Mouse (Mus musculus) 3134 (cell line): Measurements from ENCODE around the gene Pitpna.
A peak's percentile ranks its signal among the peaks of the same experiment; 100 is the strongest.

ENCODE experiments used
- DNase-seq: peaks from one replicate; pipeline ENCODE4 v3.0.0-alpha.2; 2011; ENCODE audit warnings: low spot score; ENCODE audit not compliant: insufficient read length; ENCODE audit errors: extremely low read depth

Gene Pitpna

GRCm38 (mm10) chr11:75655621-75656545 lies 68.0 kb downstream of the Pitpna start:
- DNase-seq, result peak; percentile 92

DNA sequence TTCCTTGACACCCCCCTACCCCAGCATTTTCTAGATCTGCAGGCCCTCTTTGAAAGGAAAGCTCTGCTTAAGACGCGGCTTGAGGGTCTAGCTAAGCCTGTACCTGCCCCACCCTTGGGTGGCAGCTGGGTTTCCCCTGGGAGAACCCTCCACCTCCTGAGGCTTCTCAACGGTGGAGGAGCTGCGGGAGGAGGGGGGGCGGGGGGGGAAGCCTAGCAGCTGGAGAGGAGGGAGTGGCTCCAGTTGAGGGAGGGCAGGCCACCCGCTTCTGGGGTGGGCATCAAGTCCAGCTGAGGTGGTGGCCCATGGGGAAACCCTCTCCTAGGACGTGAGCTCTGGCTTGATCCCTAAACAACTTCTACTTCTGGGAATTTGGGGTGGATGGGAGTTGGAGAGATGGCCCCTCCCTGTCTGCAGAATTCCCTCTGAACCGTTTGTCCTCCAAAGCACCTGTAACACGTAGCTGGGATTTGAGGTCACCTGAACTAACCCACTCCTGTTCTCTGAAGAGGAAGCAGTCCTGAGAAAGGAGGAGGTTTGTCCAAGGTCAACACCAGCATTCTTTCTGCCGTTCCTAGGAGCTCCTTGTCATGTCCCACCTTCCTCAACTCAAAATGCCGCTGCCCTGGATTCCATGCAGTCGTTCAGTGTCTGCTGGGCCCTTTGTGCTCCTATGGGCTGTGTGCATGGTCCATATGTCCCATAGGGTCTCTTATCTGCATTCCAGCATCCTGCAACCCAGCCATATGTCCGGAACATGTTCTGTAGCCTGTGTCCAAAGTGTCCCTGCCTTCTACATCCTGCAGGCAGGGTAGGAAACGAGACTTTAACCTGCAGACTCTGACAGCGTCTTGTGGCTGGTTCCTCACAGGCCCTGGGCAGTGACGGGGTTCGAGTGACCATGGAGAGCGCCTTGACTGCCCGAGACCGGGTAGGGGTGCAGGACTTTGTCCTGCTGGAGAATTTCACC lies 69.0 kb downstream of the Pitpna start:
- DNase-seq, result no peak

DNA sequence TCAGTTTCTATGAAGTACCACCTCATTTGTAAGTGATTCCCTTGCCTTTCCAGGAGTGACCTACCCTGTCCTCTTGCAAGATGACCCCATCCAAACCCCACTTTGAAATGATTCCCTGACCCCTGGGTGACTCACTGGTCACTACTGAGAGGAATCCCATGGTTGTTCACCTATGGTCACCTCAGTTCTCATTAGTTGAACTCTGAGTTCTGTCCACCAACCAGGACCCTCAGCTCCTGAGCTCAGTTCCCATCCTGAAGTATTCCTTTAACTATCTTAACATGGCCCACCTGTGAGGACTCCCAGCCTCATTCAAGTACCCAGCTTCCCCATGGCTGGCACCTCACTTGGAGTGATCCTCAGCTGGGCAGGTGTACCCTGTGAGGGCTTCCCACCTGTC lies 69.9 kb downstream of the Pitpna start:
- DNase-seq, result no peak

- DNase-seq, result no peak
These were observed 70.4 kb downstream of the Pitpna start for GRCm38 (mm10) chr11:75658311-75658710.

DNA sequence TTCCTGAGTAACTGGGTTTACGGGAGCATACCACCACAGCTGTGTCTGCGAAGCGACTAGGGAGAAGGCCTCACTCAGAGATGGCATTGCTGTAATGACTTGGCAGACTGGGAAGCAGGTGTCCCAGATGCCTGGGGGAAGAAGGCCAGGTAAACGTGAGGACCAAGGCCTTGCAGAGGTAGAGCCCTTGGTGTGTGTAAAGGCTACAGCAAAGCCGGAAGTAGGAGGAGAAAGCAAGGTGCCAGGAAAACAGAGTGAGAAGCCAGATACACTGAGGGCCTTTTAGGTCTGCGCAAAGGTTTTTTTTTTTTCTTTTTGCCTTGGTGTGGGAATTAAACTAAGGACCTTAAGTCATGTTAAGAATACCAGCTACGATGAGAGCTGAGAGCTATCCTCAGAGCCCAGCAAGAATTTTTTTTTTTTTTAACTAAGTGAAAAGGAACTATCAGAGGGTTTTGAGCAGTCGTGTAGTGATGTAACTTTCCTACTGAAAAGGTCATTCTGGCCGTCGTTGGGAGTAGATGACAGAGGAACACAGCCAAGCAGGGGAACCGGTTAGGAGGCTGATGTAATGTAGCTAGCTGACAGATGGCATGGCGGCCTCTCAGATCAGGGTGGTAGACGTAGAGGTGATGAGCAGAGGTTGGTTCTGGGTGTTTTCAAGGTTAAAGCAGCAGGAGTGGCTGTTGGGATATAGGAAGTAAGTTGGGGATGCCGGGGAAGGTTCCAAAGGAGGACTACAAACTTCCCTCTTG lies 71.3 kb downstream of the Pitpna start:
- no peak for DNase-seq

DNA sequence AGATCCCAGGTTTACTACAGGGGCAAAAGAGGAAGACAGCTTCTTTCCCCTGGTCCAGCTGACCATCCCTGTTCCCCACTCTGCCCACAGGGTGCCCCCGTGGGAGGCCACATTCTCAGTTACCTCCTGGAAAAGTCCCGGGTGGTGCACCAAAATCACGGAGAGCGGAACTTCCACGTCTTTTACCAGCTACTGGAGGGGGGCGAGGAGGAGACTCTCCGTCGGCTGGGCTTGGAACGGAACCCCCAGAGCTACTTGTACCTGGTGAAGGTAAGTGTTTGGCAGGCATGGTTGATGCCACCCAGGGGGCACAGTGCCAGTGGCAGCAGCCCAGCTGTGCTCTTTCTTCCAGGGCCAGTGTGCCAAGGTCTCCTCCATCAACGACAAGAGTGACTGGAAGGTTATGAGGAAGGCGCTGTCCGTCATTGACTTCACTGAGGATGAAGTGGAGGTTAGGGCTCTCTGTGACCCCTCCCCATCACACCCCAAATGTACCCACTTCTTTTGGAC lies 72.2 kb downstream of the Pitpna start:
- DNase-seq, result no peak

- no peak for DNase-seq
These were observed 73.3 kb downstream of the Pitpna start for GRCm38 (mm10) chr11:75660941-75661800.

DNA sequence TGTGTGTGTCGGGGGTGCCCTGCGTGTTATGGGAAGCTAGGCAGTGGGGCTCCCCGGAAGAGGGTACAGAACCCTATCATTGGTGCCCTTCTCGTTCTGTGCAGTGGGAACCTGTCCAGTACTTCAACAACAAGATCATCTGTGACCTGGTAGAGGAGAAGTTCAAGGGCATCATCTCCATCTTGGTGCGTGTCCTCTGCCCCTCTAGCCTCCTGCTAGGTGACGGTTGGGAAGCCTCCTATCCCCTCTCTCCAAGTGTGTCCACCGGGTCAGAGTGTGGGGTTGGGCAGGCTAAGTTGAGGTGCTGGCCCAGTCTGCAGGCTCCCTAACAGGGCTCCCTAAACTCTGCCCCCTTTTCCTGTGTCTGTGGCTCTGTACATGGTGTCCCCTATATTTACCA lies 74.2 kb downstream of the Pitpna start:
- no peak for DNase-seq

DNA sequence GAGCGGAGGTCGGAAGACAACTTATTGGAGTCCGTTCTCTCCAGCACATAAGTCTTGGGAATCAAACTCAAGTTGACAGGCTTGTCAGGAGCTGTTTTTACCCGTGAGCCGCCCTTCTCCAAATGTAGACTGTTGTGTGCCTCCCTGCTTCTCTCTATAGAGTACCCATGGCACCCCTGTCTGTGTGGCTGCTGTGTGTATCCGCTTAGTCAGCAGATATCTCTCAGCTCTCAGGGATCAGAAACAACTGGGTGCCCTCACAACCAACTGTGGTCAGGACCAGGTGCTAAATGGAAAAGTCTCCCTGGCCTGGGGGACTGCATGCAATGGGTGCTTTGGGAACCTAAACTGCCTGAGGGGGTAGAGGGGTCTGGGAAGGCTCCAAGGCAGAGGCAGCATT lies 78.4 kb downstream of the Pitpna start:
- DNase-seq, result no peak

DNA sequence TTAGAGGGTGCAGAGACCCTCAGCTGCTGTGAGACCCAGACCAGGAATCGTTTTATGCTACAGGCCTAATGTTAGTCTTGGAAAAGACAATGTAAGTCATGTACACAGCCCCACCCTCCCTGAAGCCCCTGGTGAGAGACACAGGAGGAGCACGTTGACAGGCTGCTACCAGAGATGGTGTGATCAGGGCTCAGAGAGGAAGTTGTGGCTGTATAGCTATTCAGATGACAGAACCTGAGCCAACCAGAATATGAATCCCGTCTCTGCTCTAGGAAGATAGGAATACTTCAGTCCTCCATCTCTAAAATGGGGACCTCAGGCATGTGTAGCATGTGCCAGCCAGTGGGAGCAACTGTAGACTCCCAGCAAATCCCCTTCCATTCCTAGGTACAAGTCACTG lies 80.7 kb downstream of the Pitpna start:
- DNase-seq, result no peak

GRCm38 (mm10) chr11:75669176-75669852 lies 81.4 kb downstream of the Pitpna start:
- DNase-seq, result no peak

DNA sequence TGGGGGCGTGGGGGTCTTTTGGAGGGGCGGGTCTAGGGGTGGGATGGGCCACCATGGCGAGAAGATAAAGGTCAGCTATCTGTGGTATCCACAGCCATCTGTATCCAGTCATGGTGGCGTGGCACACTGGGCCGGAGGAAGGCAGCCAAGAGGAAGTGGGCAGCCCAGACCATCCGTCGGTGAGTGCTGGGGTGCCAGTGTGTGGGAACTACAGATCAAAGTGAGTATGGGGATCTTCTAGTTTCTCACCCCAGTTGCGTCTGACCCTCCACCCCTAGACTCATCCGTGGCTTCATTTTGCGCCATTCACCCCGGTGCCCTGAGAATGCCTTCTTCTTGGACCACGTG lies 81.9 kb downstream of the Pitpna start:
- no peak for DNase-seq

DNA sequence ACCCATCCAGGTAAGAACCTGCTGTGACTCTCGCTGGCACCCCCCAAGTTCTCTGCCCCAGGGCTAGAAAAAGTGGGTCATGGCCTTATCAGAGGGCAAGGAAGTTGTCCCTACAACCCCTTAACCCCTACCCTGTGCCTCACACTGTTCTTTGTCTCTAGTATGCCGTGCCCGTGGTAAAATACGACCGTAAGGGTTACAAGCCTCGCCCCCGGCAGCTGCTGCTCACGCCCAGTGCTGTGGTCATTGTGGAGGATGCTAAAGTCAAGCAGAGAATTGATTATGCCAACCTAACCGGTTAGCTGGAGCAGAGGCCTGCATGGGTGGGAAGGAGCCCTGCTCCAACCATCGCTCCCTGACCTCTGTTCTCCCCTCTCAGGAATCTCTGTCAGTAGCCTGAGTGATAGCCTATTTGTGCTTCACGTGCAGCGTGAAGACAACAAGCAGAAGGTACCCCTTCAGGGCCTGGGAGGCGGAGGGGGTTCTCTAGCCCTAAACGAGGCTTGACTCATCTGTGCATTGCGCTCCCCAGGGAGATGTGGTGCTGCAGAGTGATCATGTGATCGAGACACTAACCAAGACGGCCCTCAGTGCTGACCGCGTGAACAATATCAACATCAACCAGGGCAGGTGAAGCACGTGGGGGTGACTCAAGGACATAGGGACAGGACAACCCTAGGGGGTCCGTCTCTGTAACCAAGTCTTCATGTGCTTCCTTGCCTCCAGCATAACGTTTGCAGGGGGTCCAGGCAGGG lies 83.7 kb downstream of the Pitpna start:
- no peak for DNase-seq

DNA sequence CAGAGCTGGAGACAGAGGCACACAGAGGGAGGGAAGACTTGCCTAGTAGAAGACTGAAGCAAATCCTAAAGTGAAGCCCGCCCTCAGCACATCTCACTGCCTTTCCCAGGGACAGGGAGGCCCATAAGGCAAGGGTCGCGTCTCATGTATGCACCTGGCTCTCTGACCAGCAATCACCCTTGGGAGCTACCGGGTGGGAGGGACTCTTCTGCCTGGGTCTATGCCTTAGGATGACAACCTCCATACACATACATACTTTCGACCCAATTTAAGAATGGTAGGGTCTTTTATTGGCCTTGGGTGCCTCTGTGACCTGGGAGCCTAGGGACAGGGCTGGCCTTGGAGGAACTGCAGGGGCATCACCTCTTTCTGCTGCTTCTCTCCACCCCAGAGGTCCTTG lies 85.5 kb downstream of the Pitpna start:
- DNase-seq, result no peak

DNA sequence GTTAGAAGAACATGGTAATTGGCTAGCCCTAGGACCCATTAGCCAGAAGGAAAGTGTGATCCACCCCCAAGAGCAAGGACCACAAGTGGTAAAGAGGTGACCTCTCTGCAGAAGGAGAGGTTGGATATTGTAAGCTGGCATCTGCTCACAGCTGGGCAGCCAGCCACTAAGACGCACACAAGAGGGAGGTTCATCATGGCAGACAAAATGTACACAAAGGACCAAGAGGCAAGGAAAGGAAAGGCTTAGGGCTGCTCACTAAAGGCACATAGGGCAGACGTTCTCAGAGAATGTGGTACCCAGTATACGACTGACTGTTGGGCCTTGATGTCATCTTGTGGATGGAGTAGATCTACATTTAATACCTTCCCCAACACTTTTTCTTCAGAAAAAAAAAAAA lies 87.0 kb downstream of the Pitpna start:
- DNase-seq, result no peak

- peak; percentile 53 for DNase-seq
These were observed 90.2 kb downstream of the Pitpna start for GRCm38 (mm10) chr11:75677881-75678746.
